Mouse (Mus musculus): ENCODE results near the gene Trmu. TPM values are rescaled to one million over a fixed set of nuclear protein-coding genes. Genes with fewer than 3 reads are reported as not detected.
A peak's percentile ranks its signal among the peaks of the same experiment; 100 is the strongest.

The Trmu gene
- polyA plus RNA-seq, 1 experiment from 2014 or later = 38.9 TPM

DNA sequence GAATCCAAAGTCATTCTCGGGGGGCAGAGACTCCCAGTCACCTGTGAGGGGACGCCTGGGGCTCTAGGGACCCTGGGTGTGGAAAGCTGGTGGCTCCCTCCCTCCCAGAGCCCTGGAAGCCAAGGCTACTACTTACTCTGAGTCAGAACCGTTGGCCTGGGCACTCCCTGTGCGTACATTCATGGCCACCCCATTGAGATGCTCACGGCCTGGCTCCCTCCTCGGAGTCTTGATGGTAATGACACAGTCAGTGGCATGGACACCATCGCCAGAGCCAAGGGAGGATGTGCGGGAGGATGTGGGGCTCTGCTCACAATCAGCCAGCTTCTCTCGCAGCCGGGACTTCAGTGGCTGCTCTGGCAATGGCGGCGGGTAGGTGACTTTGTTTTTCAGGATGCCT is 21.7 kb downstream of the Trmu start:
- no peaks in the 10 kb centered on the region for H3K9me3 ChIP-seq
- H3K36me3 ChIP-seq (replicated peaks) = peaks cover 70% of the 10 kb centered on the region
- H3K4me3 ChIP-seq = no peak overlapping the region
- H3K27ac ChIP-seq (replicated peaks) = no peak overlapping the region
- 81% methylated on average over 12 of the region's 12 CpGs for WGBS
- H3K27me3 ChIP-seq (replicated peaks; ENCODE audit: low read depth, poor library complexity, severe bottlenecking) = no peaks in the 10 kb centered on the region
- peaks cover 3% of the 10 kb centered on the region; the same call in 1 of the 2 replicates for H3K4me1 ChIP-seq
- no peak for DNase-seq (ENCODE audit: low spot score)

DNA sequence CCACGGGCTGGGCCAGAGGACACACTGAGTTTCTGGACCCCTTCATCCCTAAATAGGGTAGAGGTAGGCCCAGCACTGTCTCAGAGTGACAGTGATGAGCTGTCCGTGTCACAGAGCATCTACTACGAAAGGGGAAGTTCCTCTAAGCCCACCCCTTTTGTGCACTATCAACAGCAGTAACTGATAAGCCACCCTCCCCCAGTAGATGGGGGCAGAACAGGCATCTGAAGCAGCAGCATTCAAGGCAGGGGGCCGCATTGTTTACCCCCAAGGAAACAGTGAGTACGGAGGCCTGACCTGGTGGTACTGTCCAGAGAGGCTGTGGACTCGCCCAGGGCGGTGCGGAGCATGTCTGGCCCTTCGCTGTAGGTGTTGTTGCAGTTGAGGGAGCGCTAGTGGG is 23.4 kb downstream of the Trmu start:
- WGBS = 84% methylated on average over 10 of the region's 10 CpGs
- Histone ChIP-seq H3K9me3 (no peaks in the 10 kb centered on the region), H3K27ac (replicated peaks) (no peak overlapping the region), H3K36me3 (replicated peaks) (peaks cover 54% of the 10 kb centered on the region), H3K4me1 (peaks cover 3% of the 10 kb centered on the region; the same call in 1 of the 2 replicates), H3K27me3 (replicated peaks; ENCODE audit: low read depth, poor library complexity, severe bottlenecking) (no peaks in the 10 kb centered on the region), H3K4me3 (no peak overlapping the region)
- no peak for DNase-seq (ENCODE audit: low spot score)

DNA sequence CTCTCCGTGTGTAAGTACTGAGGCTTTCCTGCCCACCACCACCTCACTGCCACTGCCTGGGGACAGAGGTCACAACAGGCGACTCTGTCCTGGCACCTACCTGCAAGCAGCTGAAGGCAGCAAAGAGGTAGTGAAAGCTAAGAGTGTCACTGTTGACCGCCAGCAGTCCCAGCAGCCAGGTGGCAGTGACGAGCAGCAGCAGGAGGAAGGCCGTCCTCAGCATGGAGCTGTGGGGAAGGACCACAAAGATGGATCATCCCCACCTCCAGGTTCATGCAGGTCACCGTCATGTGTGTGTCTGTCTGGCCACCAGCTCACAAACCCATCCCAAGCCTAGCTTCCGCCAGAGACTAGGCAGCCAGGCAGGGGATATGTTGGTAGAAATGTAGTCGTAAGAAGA is 24.7 kb downstream of the Trmu start:
- H3K9me3 ChIP-seq = no peaks in the 10 kb centered on the region
- H3K27me3 ChIP-seq (replicated peaks; ENCODE audit: low read depth, poor library complexity, severe bottlenecking) = no peaks in the 10 kb centered on the region
- peaks cover 42% of the 10 kb centered on the region for H3K36me3 ChIP-seq (replicated peaks)
- 63% methylated on average over 8 of the region's 8 CpGs for WGBS
- H3K27ac ChIP-seq (replicated peaks) = no peak overlapping the region
- H3K4me1 ChIP-seq = peaks cover 3% of the 10 kb centered on the region; the same call in 1 of the 2 replicates
- DNase-seq (ENCODE audit: low spot score) = peak; percentile 27
- no peak overlapping the region for H3K4me3 ChIP-seq

DNA sequence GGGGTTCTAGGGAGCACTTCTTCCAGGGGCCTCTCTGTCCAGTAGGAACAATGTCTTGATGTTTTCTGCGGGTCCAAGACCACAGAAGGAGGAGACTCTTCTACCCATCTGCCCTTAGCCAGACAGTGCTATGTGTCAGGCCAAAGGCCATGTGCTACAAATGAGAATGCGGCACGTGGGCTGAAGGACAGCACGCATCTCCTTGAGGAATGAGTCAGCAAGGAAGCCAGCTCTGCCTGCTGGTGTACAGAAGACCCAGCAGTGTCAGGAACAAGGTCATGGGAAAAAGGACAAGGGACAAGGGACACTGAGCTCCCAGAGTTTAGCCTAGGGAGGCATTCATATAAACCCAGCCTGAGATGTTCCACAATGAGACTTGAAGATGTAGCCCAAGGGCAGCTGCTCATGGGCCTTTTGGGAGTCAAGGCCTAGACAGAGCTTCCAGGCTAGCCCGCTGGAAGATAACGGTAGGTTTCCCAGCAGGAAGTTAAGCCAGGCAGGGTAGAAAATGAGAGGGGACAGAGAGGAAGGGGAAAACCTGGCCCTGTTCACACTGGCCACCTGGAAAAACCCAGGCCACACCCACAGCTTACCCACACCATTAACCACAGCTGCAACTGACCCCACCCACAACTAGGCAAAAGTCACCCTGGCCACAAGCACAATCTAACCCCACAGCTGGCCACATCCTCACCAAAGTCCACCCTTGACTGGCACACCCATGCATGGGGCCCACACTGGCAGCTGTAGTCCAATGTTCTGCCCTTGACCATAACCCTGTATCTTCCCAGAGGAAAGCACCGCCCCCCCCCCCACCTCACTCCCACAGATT is 29.8 kb downstream of the Trmu start:
- peaks cover 3% of the 10 kb centered on the region; the same call in 1 of the 2 replicates for H3K36me3 ChIP-seq (replicated peaks)
- H3K27ac ChIP-seq (replicated peaks) = no peak overlapping the region
- H3K27me3 ChIP-seq (replicated peaks; ENCODE audit: low read depth, poor library complexity, severe bottlenecking) = no peaks in the 10 kb centered on the region
- no peak overlapping the region for H3K4me3 ChIP-seq
- no peak for DNase-seq (ENCODE audit: low spot score)
- no peaks in the 10 kb centered on the region for H3K9me3 ChIP-seq
- 87% methylated on average over 7 of the region's 7 CpGs for WGBS
- H3K4me1 ChIP-seq = no peaks in the 10 kb centered on the region

DNA sequence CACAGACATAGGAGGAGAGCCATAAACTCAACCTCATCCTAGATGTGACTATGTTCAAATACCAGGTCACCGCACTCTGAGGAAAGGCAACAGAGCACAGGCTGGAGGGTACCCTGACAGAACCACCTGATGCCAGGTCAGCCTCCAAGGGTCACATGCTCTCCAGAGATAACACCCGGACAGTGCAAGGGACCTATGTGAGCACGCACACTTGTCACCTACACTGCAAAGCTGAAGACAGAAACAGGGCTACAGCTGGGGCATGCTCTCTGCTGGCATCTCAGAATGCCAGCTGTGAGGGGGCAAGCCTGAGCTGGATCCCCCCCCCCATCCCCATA is 30.3 kb downstream of the Trmu start:
- no peak overlapping the region for H3K4me3 ChIP-seq
- H3K4me1 ChIP-seq = no peaks in the 10 kb centered on the region
- H3K9me3 ChIP-seq = no peaks in the 10 kb centered on the region
- no peaks in the 10 kb centered on the region for H3K27me3 ChIP-seq (replicated peaks; ENCODE audit: low read depth, poor library complexity, severe bottlenecking)
- DNase-seq (ENCODE audit: low spot score) = no peak
- WGBS = 91% methylated on average over 3 of the region's 3 CpGs
- H3K36me3 ChIP-seq (replicated peaks) = peaks cover 3% of the 10 kb centered on the region; the same call in 1 of the 2 replicates
- H3K27ac ChIP-seq (replicated peaks) = no peak overlapping the region

DNA sequence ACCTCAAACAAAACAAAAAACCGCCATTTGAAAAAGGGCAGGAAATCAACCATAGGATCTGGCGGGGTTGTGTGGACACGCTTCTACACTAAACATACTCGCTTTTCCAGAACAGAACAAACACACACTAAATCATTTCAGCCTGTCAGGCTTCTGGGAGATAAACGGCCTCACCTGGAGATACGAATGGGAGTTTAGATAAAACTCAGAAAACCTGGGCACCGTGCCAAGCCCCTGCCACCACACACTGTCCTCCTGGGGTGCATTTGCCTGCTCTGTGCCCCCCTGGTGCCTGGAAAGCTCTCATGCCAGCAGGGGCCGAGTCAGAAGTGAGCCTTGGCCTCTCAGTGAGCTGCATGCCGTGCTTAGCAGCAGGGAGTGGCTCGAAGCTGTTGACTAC is 30.8 kb downstream of the Trmu start:
- H3K27ac ChIP-seq (replicated peaks) = no peak overlapping the region
- H3K9me3 ChIP-seq = no peaks in the 10 kb centered on the region
- H3K4me1 ChIP-seq = no peaks in the 10 kb centered on the region
- DNase-seq (ENCODE audit: low spot score) = no peak
- H3K36me3 ChIP-seq (replicated peaks) = peaks cover 3% of the 10 kb centered on the region; the same call in 1 of the 2 replicates
- H3K4me3 ChIP-seq = no peak overlapping the region
- no peaks in the 10 kb centered on the region for H3K27me3 ChIP-seq (replicated peaks; ENCODE audit: low read depth, poor library complexity, severe bottlenecking)
- WGBS = 74% methylated on average over 10 of the region's 10 CpGs

DNA sequence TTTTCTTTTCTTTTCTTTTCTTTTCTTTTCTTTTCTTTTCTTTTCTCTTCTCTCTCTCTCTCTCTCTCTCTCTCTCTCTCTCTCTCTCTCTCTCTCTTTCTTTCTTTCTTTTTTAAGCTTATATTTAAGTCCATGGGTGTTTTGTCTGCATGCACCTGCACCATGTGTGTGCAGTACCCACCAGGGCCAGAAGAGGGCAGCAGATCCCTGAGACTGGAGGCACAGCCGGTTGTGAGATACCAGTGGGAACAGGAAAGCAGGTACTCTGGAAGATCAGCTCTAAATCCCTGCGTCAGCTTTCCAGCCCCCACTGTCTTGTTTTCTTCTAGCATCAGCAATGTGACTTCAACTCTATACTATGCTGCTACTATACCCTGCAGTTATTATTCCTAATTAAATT is 34.5 kb downstream of the Trmu start:
- no peaks in the 10 kb centered on the region for H3K4me1 ChIP-seq
- peaks cover 6% of the 10 kb centered on the region for H3K9me3 ChIP-seq
- peak; percentile 86 for DNase-seq (ENCODE audit: low spot score)
- no peaks in the 10 kb centered on the region for H3K27me3 ChIP-seq (replicated peaks; ENCODE audit: low read depth, poor library complexity, severe bottlenecking)
- 35% methylated on average over 2 of the region's 2 CpGs for WGBS
- H3K27ac ChIP-seq (replicated peaks) = no peak overlapping the region
- peaks cover 15% of the 10 kb centered on the region for H3K36me3 ChIP-seq (replicated peaks)
- H3K4me3 ChIP-seq = no peak overlapping the region

DNA sequence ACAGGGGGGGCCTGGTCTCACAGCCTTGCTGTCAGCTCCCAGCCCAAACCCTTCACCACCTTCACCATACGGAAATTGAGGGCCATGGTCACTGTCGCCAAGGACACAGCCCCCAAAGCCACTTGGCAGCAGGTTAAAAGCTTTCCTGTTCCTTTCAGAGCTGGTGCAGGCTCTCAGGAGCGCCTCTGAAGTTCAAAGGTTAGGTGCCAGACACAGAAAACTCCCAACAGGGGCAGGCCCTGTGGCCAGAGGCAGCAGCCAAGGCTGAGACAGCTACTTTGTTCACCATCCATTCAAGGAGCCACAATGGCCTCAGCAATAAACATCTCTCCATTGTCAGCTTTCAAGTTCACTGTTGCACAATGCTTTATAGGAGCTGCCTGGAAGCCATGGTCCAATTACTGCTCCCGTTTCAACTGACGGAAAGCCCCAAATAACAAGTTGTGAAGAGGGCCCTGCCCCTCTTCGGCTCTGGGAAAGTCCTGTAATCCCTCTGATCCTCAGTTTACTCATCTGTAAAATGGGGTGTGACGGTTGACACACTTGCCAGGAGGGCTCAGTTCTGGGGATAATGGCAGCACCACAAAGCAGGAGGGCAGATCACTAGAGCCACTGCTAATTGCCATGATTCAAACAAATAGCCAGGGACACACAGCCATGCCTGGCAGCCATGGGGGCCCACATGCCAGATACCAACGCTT is 40.2 kb downstream of the Trmu start:
- Histone ChIP-seq H3K27me3 (replicated peaks; ENCODE audit: low read depth, poor library complexity, severe bottlenecking) (no peaks in the 10 kb centered on the region), H3K4me3 (no peak overlapping the region), H3K36me3 (replicated peaks) (peaks cover 23% of the 10 kb centered on the region), H3K27ac (replicated peaks) (no peak overlapping the region), H3K4me1 (peaks cover 22% of the 10 kb centered on the region), H3K9me3 (peaks cover 6% of the 10 kb centered on the region)
- no peak for DNase-seq (ENCODE audit: low spot score)
- WGBS = 63% methylated on average over 8 of the region's 8 CpGs

DNA sequence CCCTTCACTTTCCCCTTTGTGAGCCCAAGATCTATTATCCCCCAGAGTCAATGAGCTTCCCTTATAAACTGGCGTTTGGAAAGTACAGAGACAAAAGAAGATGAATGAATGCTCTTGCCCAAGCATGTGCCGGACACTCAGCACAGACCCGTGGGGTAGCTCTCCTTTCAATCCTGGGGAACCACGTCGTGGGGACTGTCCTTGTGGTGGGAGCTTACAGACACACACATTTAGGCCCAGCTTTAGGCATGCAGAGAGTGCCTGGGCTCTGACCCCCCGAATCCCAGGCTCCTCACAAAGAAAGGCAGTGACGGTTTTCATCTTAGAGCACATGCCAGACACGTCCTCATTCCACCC is 40.8 kb downstream of the Trmu start:
- WGBS = 73% methylated on average over 8 of the region's 8 CpGs
- no peak overlapping the region for H3K27ac ChIP-seq (replicated peaks)
- no peak overlapping the region for H3K4me3 ChIP-seq
- H3K9me3 ChIP-seq = peaks cover 6% of the 10 kb centered on the region
- peaks cover 23% of the 10 kb centered on the region for H3K36me3 ChIP-seq (replicated peaks)
- no peak for DNase-seq (ENCODE audit: low spot score)
- H3K27me3 ChIP-seq (replicated peaks; ENCODE audit: low read depth, poor library complexity, severe bottlenecking) = no peaks in the 10 kb centered on the region
- peaks cover 22% of the 10 kb centered on the region for H3K4me1 ChIP-seq

DNA sequence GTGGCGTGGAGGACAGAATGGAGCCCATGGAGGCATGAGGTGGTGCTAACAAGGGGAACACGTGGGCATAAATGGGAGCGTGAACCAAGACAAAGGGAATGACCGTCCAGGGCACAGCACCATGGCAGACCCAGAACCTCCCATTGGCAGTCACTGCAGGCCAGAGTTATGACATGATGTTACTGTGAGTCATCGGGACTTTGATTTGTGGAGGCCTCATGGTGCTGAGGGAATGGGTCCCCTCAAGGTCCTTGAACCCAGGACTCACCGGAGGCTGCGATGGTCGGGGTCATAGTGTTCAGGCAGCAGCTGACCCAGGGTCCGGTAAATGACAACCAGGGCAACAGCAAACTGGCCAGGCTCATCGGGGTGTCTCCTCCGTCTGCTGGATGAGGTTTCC is 42.7 kb downstream of the Trmu start:
- peaks cover 23% of the 10 kb centered on the region for H3K36me3 ChIP-seq (replicated peaks)
- WGBS = 90% methylated on average over 11 of the region's 11 CpGs

DNA sequence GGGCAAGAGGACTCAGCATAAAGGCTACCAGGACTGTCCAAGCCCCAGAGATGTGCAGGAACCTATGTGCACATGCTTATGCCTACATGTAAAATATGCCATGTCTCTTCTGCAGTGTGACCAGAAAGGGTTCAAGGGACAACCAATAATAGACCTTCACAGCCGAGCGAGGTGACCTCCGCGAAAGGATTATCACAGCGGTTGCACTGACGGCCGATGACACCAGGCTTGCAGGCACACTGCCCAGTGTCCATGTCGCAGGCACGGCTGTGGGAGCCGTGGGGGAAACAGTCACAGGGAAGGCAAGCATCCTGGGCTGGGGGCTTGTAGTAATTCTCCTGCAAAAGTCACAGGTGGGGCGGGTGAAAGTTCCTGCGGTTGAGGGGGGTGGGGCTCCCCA is 49.0 kb downstream of the Trmu start:
- WGBS = 90% methylated on average over 12 of the region's 12 CpGs
- peaks cover 32% of the 10 kb centered on the region for H3K36me3 ChIP-seq (replicated peaks)

More for the DNA sequence above, 42.7 kb downstream of the Trmu start:
- Histone ChIP-seq H3K4me1 (peaks cover 22% of the 10 kb centered on the region), H3K27me3 (replicated peaks; ENCODE audit: low read depth, poor library complexity, severe bottlenecking) (no peaks in the 10 kb centered on the region), H3K27ac (replicated peaks) (no peak overlapping the region), H3K4me3 (no peak overlapping the region), H3K9me3 (no peaks in the 10 kb centered on the region)
- DNase-seq (ENCODE audit: low spot score) = no peak

DNA sequence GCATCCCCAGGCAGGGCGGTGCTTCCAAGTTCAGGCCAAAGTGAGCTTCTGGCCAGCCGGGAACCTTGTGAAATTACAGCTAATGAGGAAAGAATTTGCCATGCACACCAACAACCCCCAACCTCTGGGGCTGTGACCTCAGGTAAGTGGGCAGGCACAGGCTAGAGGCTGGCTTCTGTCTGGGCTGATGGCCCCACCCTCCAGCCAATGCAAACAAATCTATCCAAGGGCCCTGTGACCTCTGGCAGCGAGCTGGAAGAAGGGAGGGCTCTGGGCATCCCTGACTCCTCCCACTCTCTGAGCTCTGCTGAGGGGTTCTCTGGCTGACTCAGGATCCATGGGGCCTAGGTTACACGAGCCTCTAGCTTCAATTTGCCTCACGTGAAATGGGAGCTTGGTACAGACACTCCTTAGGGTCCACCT is 56.5 kb downstream of the Trmu start:
- H3K4me1 ChIP-seq = peaks cover 25% of the 10 kb centered on the region
- 15% methylated on average over 5 of the region's 5 CpGs for WGBS
- H3K36me3 ChIP-seq (replicated peaks) = peaks cover 14% of the 10 kb centered on the region
- H3K4me3 ChIP-seq = peak overlapping the region; percentile 12; the same call in 1 of the 2 replicates
- H3K9me3 ChIP-seq = no peaks in the 10 kb centered on the region
- peak; percentile 79 for DNase-seq (ENCODE audit: low spot score)
- no peaks in the 10 kb centered on the region for H3K27me3 ChIP-seq (replicated peaks; ENCODE audit: low read depth, poor library complexity, severe bottlenecking)
- peak overlapping the region; percentile 81 for H3K27ac ChIP-seq (replicated peaks)

More for the DNA sequence above, 49.0 kb downstream of the Trmu start:
- no peaks in the 10 kb centered on the region for H3K27me3 ChIP-seq (replicated peaks; ENCODE audit: low read depth, poor library complexity, severe bottlenecking)
- no peak for DNase-seq (ENCODE audit: low spot score)
- no peak overlapping the region for H3K27ac ChIP-seq (replicated peaks)
- no peaks in the 10 kb centered on the region for H3K4me1 ChIP-seq
- no peaks in the 10 kb centered on the region for H3K9me3 ChIP-seq
- no peak overlapping the region for H3K4me3 ChIP-seq

Measured in embryonic facial prominence, embryonic 10.5 days (tissue).